Mouse (Mus musculus) adrenal gland, postnatal 10 days (tissue): Measurements from ENCODE around the gene Reep3. TPM values are rescaled to one million over a fixed set of nuclear protein-coding genes. Genes with fewer than 3 reads are reported as not detected.

Source experiments
- DNase-seq: peaks from one replicate; pipeline ENCODE4 v3.0.0; 2021; ENCODE audit warnings: mixed read lengths
- total RNA-seq, 2 experiments: library from RNA; stranded (reverse); gene quantifications; 2 replicates each; pipeline ENCODE4 v1.2.3; 2021

Gene Reep3
- total RNA-seq, 2 experiments from 2014 or later, result 45.8 to 46.9 TPM

DNA sequence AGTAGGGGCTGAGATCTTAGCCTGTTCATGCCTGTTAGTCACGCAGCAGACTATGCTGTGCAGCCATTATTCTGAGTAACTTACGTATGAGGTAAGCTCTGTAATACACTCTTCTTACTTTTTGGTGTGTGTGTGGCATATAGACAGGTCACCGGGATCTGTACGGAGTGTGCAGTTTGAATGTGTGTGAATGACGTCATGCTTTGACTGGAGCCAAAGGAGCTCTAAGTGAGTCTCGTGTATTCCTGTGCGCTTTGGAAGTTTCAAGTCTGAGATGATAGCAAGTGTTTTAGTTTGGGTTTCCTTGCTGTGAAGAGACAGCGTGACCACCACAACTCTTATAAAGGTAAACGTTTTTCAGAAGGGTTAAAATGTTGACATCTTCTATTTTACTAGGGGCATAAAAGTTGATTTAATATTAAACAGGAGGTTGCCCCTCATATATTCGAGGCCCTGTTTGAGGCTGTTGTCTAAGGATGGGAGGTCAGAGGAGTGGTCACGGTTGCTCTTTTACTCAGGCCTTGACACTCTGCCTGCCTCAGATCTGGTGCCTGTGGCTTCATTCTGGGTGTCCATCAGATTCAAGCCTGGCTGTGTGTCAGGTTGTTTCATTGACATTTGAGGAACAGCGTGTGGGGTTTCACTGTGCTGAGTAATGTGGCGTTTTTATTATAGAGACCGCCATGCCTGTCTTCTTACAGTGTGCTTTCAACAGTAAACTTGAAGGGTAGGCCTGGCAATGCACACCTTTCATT lies 14.5 kb upstream of the Reep3 start:
- no peak for DNase-seq

GRCm38 (mm10) chr10:67109635-67110034 lies 12.9 kb upstream of the Reep3 start:
- no peak for DNase-seq

- DNase-seq, result no peak
Observed at GRCm38 (mm10) chr10:67108096-67108495, 11.4 kb upstream of the Reep3 start.

GRCm38 (mm10) chr10:67107017-67107761 lies 10.4 kb upstream of the Reep3 start:
- DNase-seq, result no peak

- no peak for DNase-seq
Observed at GRCm38 (mm10) chr10:67106400-67106799, 9.7 kb upstream of the Reep3 start.

- no peak for DNase-seq
Observed at GRCm38 (mm10) chr10:67105331-67106217, 8.8 kb upstream of the Reep3 start.

DNA sequence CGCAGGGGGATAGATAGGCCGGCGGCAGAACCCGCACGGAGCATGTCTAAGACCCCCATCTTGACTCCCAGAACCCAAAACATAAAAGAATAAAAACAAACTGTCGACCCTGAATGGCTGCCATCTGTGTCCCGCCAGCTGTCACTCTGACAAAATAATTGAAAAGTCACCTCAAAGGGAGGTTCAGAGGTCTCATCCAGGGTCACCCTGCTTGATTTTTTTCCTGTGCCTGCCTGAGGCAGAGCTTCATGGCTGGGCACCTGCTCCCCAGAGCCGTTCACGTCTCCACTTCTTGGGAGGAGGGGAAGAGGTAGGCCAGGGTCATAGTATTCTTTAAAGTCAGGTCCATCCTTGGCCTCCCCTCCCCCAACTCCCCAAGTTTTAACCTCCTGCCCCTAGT lies 7.8 kb upstream of the Reep3 start:
- DNase-seq, result no peak

DNA sequence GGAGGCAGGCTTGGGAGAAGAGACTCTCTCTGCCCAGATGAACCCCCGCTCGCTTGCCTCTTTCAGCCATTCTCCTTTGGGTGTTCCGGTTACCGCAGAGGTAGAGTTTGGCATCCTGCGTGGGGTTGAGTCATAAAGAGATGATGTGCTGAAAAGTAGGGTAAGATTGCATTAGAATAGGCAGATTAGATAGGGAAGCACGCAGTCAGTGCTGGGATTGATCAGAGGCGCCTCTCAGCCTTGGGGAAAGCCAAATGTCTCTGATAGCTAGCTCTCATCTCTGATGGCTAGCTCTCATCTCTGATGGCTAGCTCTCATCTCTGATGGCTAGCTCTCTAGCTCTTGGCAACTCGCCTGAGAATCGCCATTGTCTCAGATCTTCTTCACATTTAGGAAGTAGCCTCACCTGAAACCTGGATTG lies 4.1 kb upstream of the Reep3 start:
- no peak for DNase-seq

DNA sequence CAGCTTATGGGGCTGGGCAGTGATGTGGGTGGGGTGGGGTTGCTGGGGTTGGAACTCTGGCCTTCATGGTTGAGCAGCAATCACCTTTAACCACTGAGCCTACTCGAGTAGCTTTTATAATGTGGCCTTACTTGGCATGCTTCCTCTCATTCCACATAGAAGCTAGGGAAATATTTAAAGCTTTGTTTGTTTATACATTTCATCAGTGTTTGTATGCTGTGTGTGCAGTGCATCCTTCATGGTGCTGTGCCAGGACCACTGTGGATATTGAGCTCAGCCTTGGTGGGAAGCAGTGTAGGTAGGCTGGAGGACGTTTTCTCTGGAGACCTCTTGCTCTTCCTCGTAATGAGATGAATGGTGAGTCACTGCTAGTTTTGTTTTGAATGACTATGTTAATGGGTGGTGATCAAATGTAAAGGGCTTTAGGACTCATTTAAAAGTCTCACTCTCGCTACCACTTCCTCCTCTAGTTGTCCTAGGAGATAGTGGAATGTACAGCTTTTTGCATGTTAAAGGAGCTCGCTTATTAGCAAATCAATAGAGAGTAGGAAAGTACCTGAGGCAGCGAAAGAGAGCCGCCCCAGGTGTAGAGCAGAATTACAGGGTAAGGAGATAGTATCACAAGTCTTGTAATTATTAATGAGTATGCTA lies 3.4 kb upstream of the Reep3 start:
- no peak for DNase-seq

GRCm38 (mm10) chr10:67099183-67099929 lies 2.6 kb upstream of the Reep3 start:
- DNase-seq, result no peak

DNA sequence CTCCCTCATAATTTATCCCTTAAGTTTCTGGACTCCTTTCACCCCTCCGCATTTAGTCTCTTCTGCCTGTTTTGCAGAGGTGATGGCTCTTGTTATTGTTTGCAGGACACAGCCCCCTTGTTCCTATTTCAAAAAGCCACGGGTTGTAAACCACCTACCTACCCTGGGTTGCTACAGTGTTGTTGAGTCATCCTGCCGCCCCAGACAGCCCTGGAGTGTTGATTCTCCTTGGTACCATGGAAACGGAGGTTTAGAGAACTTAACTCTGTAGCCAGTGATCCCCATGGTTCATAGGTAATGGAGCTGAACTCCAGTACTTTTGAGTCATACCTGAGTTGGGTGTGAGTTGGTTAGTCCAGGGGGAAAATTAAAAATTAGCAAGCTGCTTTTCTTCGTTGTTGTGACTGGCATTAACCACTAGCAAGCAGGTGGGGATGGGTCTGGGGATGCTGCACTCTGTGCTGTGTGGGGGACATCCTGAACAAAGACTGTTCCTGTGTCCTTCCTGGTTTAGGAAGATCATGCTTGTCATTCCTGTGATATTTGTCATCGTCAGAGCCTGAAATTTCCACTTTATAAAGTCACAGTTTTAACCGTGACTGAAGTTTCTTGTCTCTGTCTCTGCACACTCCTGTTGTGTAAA lies 1.8 kb upstream of the Reep3 start:
- DNase-seq, result no peak

DNA sequence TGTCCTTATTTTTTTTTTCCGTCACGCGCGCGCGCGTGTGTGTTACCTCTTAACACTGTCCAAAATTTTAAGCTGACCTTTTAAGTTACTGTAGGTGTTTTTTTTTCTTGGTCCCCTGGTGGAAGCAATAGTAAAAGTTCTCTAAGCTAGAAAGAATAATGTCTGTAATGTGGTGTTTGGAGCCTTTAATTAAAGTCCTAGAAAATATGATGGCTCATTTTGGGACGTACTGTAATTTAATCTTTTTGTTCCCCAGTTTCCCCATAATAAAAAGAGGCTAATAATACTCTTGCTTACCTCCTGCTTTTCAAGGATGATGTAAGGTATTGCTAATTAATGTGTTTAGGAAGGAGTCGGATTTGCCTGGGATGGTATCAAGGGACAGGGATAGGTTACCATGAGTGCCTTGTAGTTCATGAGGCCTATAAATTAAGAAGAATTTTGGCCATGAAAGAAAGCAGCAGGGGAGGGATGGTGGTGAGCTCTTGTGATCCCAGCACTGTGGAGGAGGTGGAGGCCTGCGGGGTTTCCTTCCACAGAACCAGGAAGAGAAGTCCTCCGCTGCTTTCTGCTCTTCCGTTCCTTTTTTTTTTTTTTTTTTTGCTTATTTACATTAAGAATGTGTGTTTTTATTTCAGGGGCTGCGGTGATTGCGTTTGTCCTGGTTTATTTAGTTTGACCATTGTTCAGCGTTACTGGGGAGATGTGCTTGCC lies 849 bp upstream of the Reep3 start:
- no peak for DNase-seq

- peak; percentile 84 for DNase-seq
Observed at GRCm38 (mm10) chr10:67095798-67096620, 736 bp downstream of the Reep3 start, which contains the start of gene Jmjd1c. Gene Jmjd1c, plus strand, starts transcription at chr10:67096125.

GRCm38 (mm10) chr10:67094922-67095321 lies 1.8 kb downstream of the Reep3 start:
- DNase-seq, result no peak

DNA sequence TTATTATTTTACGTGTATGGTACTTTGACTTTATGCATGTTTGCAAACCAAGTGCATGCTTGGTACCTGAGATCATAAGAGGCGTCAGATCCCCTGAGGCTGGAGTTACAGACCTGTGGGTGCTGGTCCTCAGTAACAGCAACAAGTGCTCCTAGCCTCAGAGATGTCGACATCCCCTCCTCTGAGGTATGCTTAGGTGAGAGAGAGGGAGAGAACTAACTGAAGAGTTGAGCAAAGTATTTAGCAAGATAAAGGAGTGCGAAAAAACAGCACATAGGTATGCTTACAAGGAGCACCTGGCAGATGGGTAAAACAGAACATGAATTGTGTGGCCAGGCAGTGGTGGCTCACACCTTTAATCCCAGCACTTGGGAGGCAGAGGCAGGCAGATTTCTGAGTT lies 6.1 kb downstream of the Reep3 start:
- no peak for DNase-seq

DNA sequence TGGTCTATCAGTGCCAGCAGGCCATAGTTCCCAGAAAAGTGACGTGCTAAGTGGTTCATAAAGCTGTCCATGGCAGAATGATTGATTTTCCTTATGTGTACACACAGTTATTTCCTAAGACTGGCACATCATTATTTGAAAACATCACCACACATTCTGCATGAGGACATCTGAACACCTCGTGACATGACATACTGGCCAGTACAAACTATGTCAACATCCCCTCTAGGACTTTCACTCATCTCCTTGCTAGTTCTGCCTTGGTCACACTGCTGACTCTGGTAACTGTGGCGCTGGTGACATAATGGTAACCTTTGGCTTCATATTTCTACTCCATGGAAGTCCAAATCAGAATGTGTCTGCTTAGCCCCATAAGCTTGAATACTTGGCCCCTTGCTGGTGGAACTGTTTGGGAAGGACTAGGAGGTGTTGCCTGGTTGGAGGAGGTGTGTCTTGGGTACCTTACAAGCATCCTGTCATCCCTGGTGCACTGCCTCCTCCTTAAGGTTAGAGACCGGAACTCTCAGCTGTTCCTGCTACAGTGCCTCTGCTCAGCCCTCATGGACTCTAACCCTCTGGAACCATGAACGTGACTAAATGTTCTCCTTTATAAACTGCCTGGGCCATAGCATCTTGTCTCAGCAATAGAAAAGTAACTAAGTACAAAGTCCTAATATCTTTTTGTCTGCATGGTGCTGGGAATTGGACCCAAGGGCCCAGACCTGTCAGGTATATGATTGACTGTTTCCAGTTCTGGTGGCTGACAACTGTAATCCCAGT lies 9.1 kb downstream of the Reep3 start:
- no peak for DNase-seq

GRCm38 (mm10) chr10:67085916-67086315 lies 10.8 kb downstream of the Reep3 start:
- no peak for DNase-seq

GRCm38 (mm10) chr10:67085124-67085523 lies 11.6 kb downstream of the Reep3 start:
- no peak for DNase-seq
